Mouse (Mus musculus) embryonic fibroblast, embryonic 13.5 days (primary cell): Measurements from ENCODE around the gene Dock8.

Experiments used
- CTCF ChIP-seq: IDR thresholded peaks from 2 replicates; pipeline ENCODE4 v1.5.1; 2011; ENCODE audit warnings: mild to moderate bottlenecking, control low read depth, low read length, moderate library complexity, borderline replicate concordance; ENCODE audit not compliant: insufficient read depth
- POLR2A ChIP-seq: IDR thresholded peaks from 2 replicates; pipeline ENCODE4 v1.6.1; 2011; ENCODE audit warnings: low read depth, mild to moderate bottlenecking, control low read depth, low read length, moderate library complexity

- TF ChIP-seq CTCF = no peak
- no peak for TF ChIP-seq POLR2A
Measured at GRCm38 (mm10) chr19:25095135-25095534, 95.8 kb downstream of the Dock8 start.
